Mouse (Mus musculus) mesoderm, embryonic 11.5 days (tissue): ENCODE measurements around the gene Auts2.

Source experiments
- DNase-seq: peaks from one replicate; pipeline ENCODE4 v3.0.0-alpha.2; 2012; ENCODE audit warnings: low read depth, low spot score

The Auts2 gene

GRCm38 (mm10) chr5:131537155-131537830 lies 1005.9 kb downstream of the Auts2 start:
- peak; percentile 85 for DNase-seq

GRCm38 (mm10) chr5:131535752-131536151 lies 1007.4 kb downstream of the Auts2 start:
- DNase-seq: no peak

GRCm38 (mm10) chr5:131533815-131534214 lies 1009.3 kb downstream of the Auts2 start:
- peak; percentile 70 for DNase-seq

GRCm38 (mm10) chr5:131531744-131532552 lies 1011.2 kb downstream of the Auts2 start:
- DNase-seq: no peak

GRCm38 (mm10) chr5:131530828-131531227 lies 1012.3 kb downstream of the Auts2 start:
- no peak for DNase-seq

- peak; percentile 77 for DNase-seq
Measured at GRCm38 (mm10) chr5:131526666-131527065, 1016.5 kb downstream of the Auts2 start.

- DNase-seq: no peak
Measured at GRCm38 (mm10) chr5:131524900-131525465, 1018.2 kb downstream of the Auts2 start.

- no peak for DNase-seq
Measured at GRCm38 (mm10) chr5:131519560-131519959, 1023.6 kb downstream of the Auts2 start.

GRCm38 (mm10) chr5:131517677-131518076 lies 1025.5 kb downstream of the Auts2 start:
- DNase-seq: no peak

GRCm38 (mm10) chr5:131515707-131516407 lies 1027.3 kb downstream of the Auts2 start:
- DNase-seq: peak; percentile 65

GRCm38 (mm10) chr5:131513753-131514152 lies 1029.4 kb downstream of the Auts2 start:
- no peak for DNase-seq

GRCm38 (mm10) chr5:131512617-131513016 lies 1030.5 kb downstream of the Auts2 start:
- no peak for DNase-seq

GRCm38 (mm10) chr5:131510659-131511058 lies 1032.5 kb downstream of the Auts2 start:
- no peak for DNase-seq

- no peak for DNase-seq
Measured at GRCm38 (mm10) chr5:131509315-131509714, 1033.8 kb downstream of the Auts2 start.

GRCm38 (mm10) chr5:131498865-131499264 lies 1044.3 kb downstream of the Auts2 start:
- DNase-seq: no peak

GRCm38 (mm10) chr5:131496517-131497216 lies 1046.5 kb downstream of the Auts2 start:
- no peak for DNase-seq

GRCm38 (mm10) chr5:131494564-131494963 lies 1048.6 kb downstream of the Auts2 start:
- no peak for DNase-seq

GRCm38 (mm10) chr5:131492535-131492934 lies 1050.6 kb downstream of the Auts2 start:
- DNase-seq: no peak

- no peak for DNase-seq
Measured at GRCm38 (mm10) chr5:131491843-131492242, 1051.3 kb downstream of the Auts2 start.

- DNase-seq: no peak
Measured at GRCm38 (mm10) chr5:131490811-131491210, 1052.3 kb downstream of the Auts2 start.

GRCm38 (mm10) chr5:131489846-131490245 lies 1053.3 kb downstream of the Auts2 start:
- DNase-seq: no peak
